Mouse (Mus musculus) midbrain, postnatal 0 days (tissue): ENCODE measurements around the gene Tmem63a. TPM values are rescaled to one million over a fixed set of nuclear protein-coding genes. Genes with fewer than 3 reads are reported as not detected.

Experiments
- ATAC-seq: fragments of 200-750 bp; cut with Nextera tagmentation; 2 replicates; pipeline ENCODE4 v1.8.0; 2017; ENCODE audit warnings: moderate number of reproducible peaks, mild to moderate bottlenecking, moderate TSS enrichment, moderate library complexity; ENCODE audit not compliant: low FRiP score
- DNase-seq: peaks from one replicate; pipeline ENCODE4 v3.0.0-alpha.2; 2015; ENCODE audit warnings: low spot score
- H3K27ac ChIP-seq: fragments of 300-500 bp; sonication (generic); 2 replicates; pipeline ENCODE4 v1.5.1; 2014; ENCODE audit warnings: low read depth, mild to moderate bottlenecking, low read length, mixed read lengths
- H3K27me3 ChIP-seq: fragments of 300-500 bp; sonication (generic); 2 replicates; pipeline ENCODE4 v1.6.1; 2014; ENCODE audit warnings: low read length, control low read depth, mixed read lengths; ENCODE audit not compliant: insufficient read depth
- H3K36me3 ChIP-seq: fragments of 300-500 bp; sonication (generic); 2 replicates; pipeline ENCODE4 v1.6.1; 2014; ENCODE audit warnings: low read length, control low read depth, mixed read lengths; ENCODE audit not compliant: insufficient read depth
- H3K4me1 ChIP-seq: fragments of 300-500 bp; sonication (generic); 2 replicates; pipeline ENCODE4 v1.6.1; 2014; ENCODE audit warnings: mild to moderate bottlenecking, control low read depth, antibody characterized with exemption, low read length, mixed read lengths; ENCODE audit not compliant: insufficient read depth
- H3K4me2 ChIP-seq: fragments of 300-500 bp; sonication (generic); 2 replicates; pipeline ENCODE4 v1.6.1; 2014; ENCODE audit warnings: low read depth, mild to moderate bottlenecking, low read length, mixed read lengths; ENCODE audit not compliant: poor library complexity, severe bottlenecking
- H3K4me3 ChIP-seq: fragments of 300-500 bp; sonication (generic); 2 replicates; pipeline ENCODE4 v1.5.1; 2014; ENCODE audit warnings: low read depth, mild to moderate bottlenecking, low read length, moderate library complexity
- H3K9ac ChIP-seq: fragments of 300-500 bp; sonication (generic); replicated peaks from 2 replicates; pipeline ENCODE4 v1.6.1; 2014; ENCODE audit warnings: mild to moderate bottlenecking, low read length, moderate library complexity, mixed read lengths; ENCODE audit not compliant: poor library complexity, severe bottlenecking
- H3K9me3 ChIP-seq: fragments of 300-500 bp; sonication (generic); 2 replicates; pipeline ENCODE4 v1.6.1; 2016; ENCODE audit warnings: low read length, control low read depth
- CTCF ChIP-seq: IDR thresholded peaks from 2 replicates; pipeline ENCODE4 v1.5.1; 2016; ENCODE audit warnings: antibody characterized with exemption, mild to moderate bottlenecking
- WGBS: fragments of 180-500 bp; shearing (Covaris S2); extraction: QIAGEN DNeasy Blood & Tissue Kit; methylation state at CpG from one replicate; pipeline ENCODE4 v1.1.7; 2014; 5-methylcytosine and 5-hydroxymethylcytosine counted together
- polyA plus RNA-seq: library from polyadenylated mRNA; unstranded; fragments of >200 nt; fragmentation: Nextera tagmentation; extraction: Ambion mirVana; gene quantifications from 2 replicates; pipeline ENCODE4 v1.2.1, GENCODE M21; 2015
- total RNA-seq: library from RNA; depleted of rRNA; stranded (reverse); fragments of >200 nt; gene quantifications from 2 replicates; pipeline ENCODE4 v1.2.3, GENCODE M21; 2014

The Tmem63a gene
- total and polyA plus RNA-seq, 2 experiments from 2014 or later = 1.3 to 6.4 TPM

GRCm38 (mm10) chr1:180957989-180958388, 15.8 kb downstream of the Tmem63a start:
- Histone ChIP-seq H3K4me3 (no peak overlapping the region), H3K9me3 (no peaks in the 10 kb centered on the region), H3K27me3 (no peaks in the 10 kb centered on the region), H3K36me3 (no peaks in the 10 kb centered on the region), H3K27ac (no peak overlapping the region), H3K4me2 (no peak overlapping the region), H3K9ac (no peak overlapping the region), H3K4me1 (no peaks in the 10 kb centered on the region)
- DNase-seq (no peak), ATAC-seq (no peak)
- TF ChIP-seq CTCF = no peak
- WGBS = 85% methylated on average over 3 of the region's 3 CpGs

- WGBS = 63% methylated on average over 3 of the region's 3 CpGs
- no peak for DNase-seq
These were observed 16.7 kb downstream of the Tmem63a start for GRCm38 (mm10) chr1:180958797-180959196.

GRCm38 (mm10) chr1:180965786-180966185, 23.6 kb downstream of the Tmem63a start:
- Histone ChIP-seq H3K27ac (no peak overlapping the region), H3K27me3 (no peaks in the 10 kb centered on the region)
- 90% methylated on average over 3 of the region's 3 CpGs for WGBS

More at GRCm38 (mm10) chr1:180958797-180959196, 16.7 kb downstream of the Tmem63a start:
- no peak overlapping the region for H3K27ac ChIP-seq
- H3K4me3 ChIP-seq = no peak overlapping the region
- no peaks in the 10 kb centered on the region for H3K9me3 ChIP-seq
- no peak overlapping the region for H3K9ac ChIP-seq
- TF ChIP-seq CTCF = no peak
- H3K36me3 ChIP-seq = no peaks in the 10 kb centered on the region
- H3K4me1 ChIP-seq = no peaks in the 10 kb centered on the region
- no peak overlapping the region for H3K4me2 ChIP-seq
- no peak for ATAC-seq
- H3K27me3 ChIP-seq = no peaks in the 10 kb centered on the region

GRCm38 (mm10) chr1:180966542-180966941, 24.4 kb downstream of the Tmem63a start:
- ATAC-seq (no peak), DNase-seq (no peak)
- Histone ChIP-seq H3K27ac (no peak overlapping the region), H3K27me3 (no peaks in the 10 kb centered on the region), H3K4me2 (no peak overlapping the region), H3K4me3 (no peak overlapping the region), H3K9ac (no peak overlapping the region), H3K36me3 (no peaks in the 10 kb centered on the region), H3K9me3 (no peaks in the 10 kb centered on the region), H3K4me1 (no peaks in the 10 kb centered on the region)
- 69% methylated on average over 3 of the region's 3 CpGs for WGBS
- no peak for TF ChIP-seq CTCF

More at GRCm38 (mm10) chr1:180965786-180966185, 23.6 kb downstream of the Tmem63a start:
- TF ChIP-seq CTCF = no peak
- no peak overlapping the region for H3K4me2 ChIP-seq
- H3K4me1 ChIP-seq = no peaks in the 10 kb centered on the region
- no peak overlapping the region for H3K4me3 ChIP-seq
- H3K36me3 ChIP-seq = no peaks in the 10 kb centered on the region
- no peak for DNase-seq
- H3K9ac ChIP-seq = no peak overlapping the region
- H3K9me3 ChIP-seq = no peaks in the 10 kb centered on the region
- no peak for ATAC-seq

- 91% methylated on average over 7 of the region's 7 CpGs for WGBS
- TF ChIP-seq CTCF = no peak
These were observed 25.1 kb downstream of the Tmem63a start for GRCm38 (mm10) chr1:180967261-180967660.

GRCm38 (mm10) chr1:180972941-180973340, 30.8 kb downstream of the Tmem63a start:
- H3K36me3 ChIP-seq = no peaks in the 10 kb centered on the region
- WGBS = 77% methylated on average over 9 of the region's 11 CpGs
- no peak for TF ChIP-seq CTCF
- no peaks in the 10 kb centered on the region for H3K4me1 ChIP-seq
- H3K9ac ChIP-seq = no peak overlapping the region
- no peak for ATAC-seq
- no peak for DNase-seq
- H3K27ac ChIP-seq = no peak overlapping the region
- no peak overlapping the region for H3K4me2 ChIP-seq
- H3K4me3 ChIP-seq = no peak overlapping the region
- H3K9me3 ChIP-seq = no peaks in the 10 kb centered on the region
- H3K27me3 ChIP-seq = no peaks in the 10 kb centered on the region

More at GRCm38 (mm10) chr1:180967261-180967660, 25.1 kb downstream of the Tmem63a start:
- Histone ChIP-seq H3K4me1 (no peaks in the 10 kb centered on the region), H3K27me3 (no peaks in the 10 kb centered on the region), H3K27ac (no peak overlapping the region), H3K9me3 (no peaks in the 10 kb centered on the region), H3K9ac (no peak overlapping the region), H3K36me3 (no peaks in the 10 kb centered on the region), H3K4me3 (no peak overlapping the region), H3K4me2 (no peak overlapping the region)
- ATAC-seq (no peak), DNase-seq (no peak)
